Mouse (Mus musculus): Measurements from ENCODE around the gene Cd28. TPM values are rescaled to one million over a fixed set of nuclear protein-coding genes. Genes with fewer than 3 reads are reported as not detected.

Cd28 gene
- not detected in 2 replicates for polyA plus RNA-seq (2011; ENCODE audit: insufficient read length, low read depth, missing spikeins)

- Histone ChIP-seq H3K4me3 (ENCODE audit: insufficient read depth, low read length) (no peak within 1 kb of the TSS), H3K27ac (ENCODE audit: insufficient read depth, low read length) (no peak within 1 kb of the TSS)
- TF ChIP-seq POLR2A (IDR thresholded peaks at IDR 0.05; ENCODE audit: low read depth, low read length) (no peak), CTCF (IDR thresholded peaks at IDR 0.05; ENCODE audit: borderline replicate concordance, insufficient read depth, low read length) (no peak)
Observed at GRCm38 (mm10) chr1:60716567-60716966, at the start of gene Cd28. Cd28 (plus strand) TSS chr1:60716800.

GRCm38 (mm10) chr1:60667873-60668616 lies 48.6 kb upstream of the Cd28 start:
- Histone ChIP-seq H3K4me1 (ENCODE audit: control insufficient read depth, insufficient read depth, low read length) (peaks cover 8% of the 10 kb centered on the region; the same call in 1 of the 2 replicates), H3K27ac (ENCODE audit: insufficient read depth, low read length) (no peak overlapping the region), H3K4me3 (ENCODE audit: insufficient read depth, low read length) (no peak overlapping the region)
- no peak for TF ChIP-seq CTCF (IDR thresholded peaks at IDR 0.05; ENCODE audit: borderline replicate concordance, insufficient read depth, low read length)
- no peak for TF ChIP-seq POLR2A (IDR thresholded peaks at IDR 0.05; ENCODE audit: low read depth, low read length)

More at GRCm38 (mm10) chr1:60716567-60716966, at the start of gene Cd28:
- H3K4me1 ChIP-seq (ENCODE audit: control insufficient read depth, insufficient read depth, low read length) = no peaks in the 10 kb centered on the region

GRCm38 (mm10) chr1:60669048-60669447 lies 47.6 kb upstream of the Cd28 start:
- Histone ChIP-seq H3K4me1 (ENCODE audit: control insufficient read depth, insufficient read depth, low read length) (peaks cover 8% of the 10 kb centered on the region; the same call in 1 of the 2 replicates), H3K27ac (ENCODE audit: insufficient read depth, low read length) (no peak overlapping the region), H3K4me3 (ENCODE audit: insufficient read depth, low read length) (no peak overlapping the region)
- TF ChIP-seq POLR2A (IDR thresholded peaks at IDR 0.05; ENCODE audit: low read depth, low read length) = no peak
- TF ChIP-seq CTCF (IDR thresholded peaks at IDR 0.05; ENCODE audit: borderline replicate concordance, insufficient read depth, low read length) = no peak

- Histone ChIP-seq H3K4me1 (ENCODE audit: control insufficient read depth, insufficient read depth, low read length) (peaks cover 8% of the 10 kb centered on the region; the same call in 1 of the 2 replicates), H3K4me3 (ENCODE audit: insufficient read depth, low read length) (no peak overlapping the region), H3K27ac (ENCODE audit: insufficient read depth, low read length) (no peak overlapping the region)
- TF ChIP-seq POLR2A (IDR thresholded peaks at IDR 0.05; ENCODE audit: low read depth, low read length) = no peak
- no peak for TF ChIP-seq CTCF (IDR thresholded peaks at IDR 0.05; ENCODE audit: borderline replicate concordance, insufficient read depth, low read length)
Observed at GRCm38 (mm10) chr1:60669664-60670063, 46.9 kb upstream of the Cd28 start.

- Histone ChIP-seq H3K4me1 (ENCODE audit: control insufficient read depth, insufficient read depth, low read length) (peaks cover 8% of the 10 kb centered on the region; the same call in 1 of the 2 replicates), H3K27ac (ENCODE audit: insufficient read depth, low read length) (no peak overlapping the region), H3K4me3 (ENCODE audit: insufficient read depth, low read length) (no peak overlapping the region)
- no peak for TF ChIP-seq POLR2A (IDR thresholded peaks at IDR 0.05; ENCODE audit: low read depth, low read length)
- no peak for TF ChIP-seq CTCF (IDR thresholded peaks at IDR 0.05; ENCODE audit: borderline replicate concordance, insufficient read depth, low read length)
Observed at GRCm38 (mm10) chr1:60670172-60670571, 46.4 kb upstream of the Cd28 start.

- H3K4me3 ChIP-seq (ENCODE audit: insufficient read depth, low read length) = no peak overlapping the region
- TF ChIP-seq POLR2A (IDR thresholded peaks at IDR 0.05; ENCODE audit: low read depth, low read length) (no peak), CTCF (IDR thresholded peaks at IDR 0.05; ENCODE audit: borderline replicate concordance, insufficient read depth, low read length) (no peak)
Observed at GRCm38 (mm10) chr1:60683766-60684165, 32.8 kb upstream of the Cd28 start.

GRCm38 (mm10) chr1:60696115-60696895 lies 20.3 kb upstream of the Cd28 start:
- no peaks in the 10 kb centered on the region for H3K4me1 ChIP-seq (ENCODE audit: control insufficient read depth, insufficient read depth, low read length)
- no peak overlapping the region for H3K4me3 ChIP-seq (ENCODE audit: insufficient read depth, low read length)
- H3K27ac ChIP-seq (ENCODE audit: insufficient read depth, low read length) = no peak overlapping the region
- no peak for TF ChIP-seq POLR2A (IDR thresholded peaks at IDR 0.05; ENCODE audit: low read depth, low read length)
- TF ChIP-seq CTCF (IDR thresholded peaks at IDR 0.05; ENCODE audit: borderline replicate concordance, insufficient read depth, low read length) = no peak

More at GRCm38 (mm10) chr1:60683766-60684165, 32.8 kb upstream of the Cd28 start:
- Histone ChIP-seq H3K4me1 (ENCODE audit: control insufficient read depth, insufficient read depth, low read length) (no peaks in the 10 kb centered on the region), H3K27ac (ENCODE audit: insufficient read depth, low read length) (no peak overlapping the region)

GRCm38 (mm10) chr1:60702641-60703040 lies 14.0 kb upstream of the Cd28 start:
- TF ChIP-seq CTCF (IDR thresholded peaks at IDR 0.05; ENCODE audit: borderline replicate concordance, insufficient read depth, low read length) (no peak), POLR2A (IDR thresholded peaks at IDR 0.05; ENCODE audit: low read depth, low read length) (no peak)
- H3K4me3 ChIP-seq (ENCODE audit: insufficient read depth, low read length) = no peak overlapping the region
- no peak overlapping the region for H3K27ac ChIP-seq (ENCODE audit: insufficient read depth, low read length)
- peaks cover 3% of the 10 kb centered on the region; the same call in 1 of the 2 replicates for H3K4me1 ChIP-seq (ENCODE audit: control insufficient read depth, insufficient read depth, low read length)

GRCm38 (mm10) chr1:60713238-60713637 lies 3.4 kb upstream of the Cd28 start:
- no peak for TF ChIP-seq CTCF (IDR thresholded peaks at IDR 0.05; ENCODE audit: borderline replicate concordance, insufficient read depth, low read length)
- Histone ChIP-seq H3K4me3 (ENCODE audit: insufficient read depth, low read length) (no peak overlapping the region), H3K4me1 (ENCODE audit: control insufficient read depth, insufficient read depth, low read length) (no peaks in the 10 kb centered on the region), H3K27ac (ENCODE audit: insufficient read depth, low read length) (no peak overlapping the region)
